Mouse (Mus musculus): ENCODE data around the gene Ccser1. TPM values are rescaled to one million over a fixed set of nuclear protein-coding genes. Genes with fewer than 3 reads are reported as not detected.

The Ccser1 gene
- polyA plus RNA-seq, 1 experiment from 2014 or later, result 6.9 TPM

GRCm38 (mm10) chr6:61292927-61293326 is 112.8 kb downstream of the Ccser1 start:
- Histone ChIP-seq H3K9ac (ENCODE audit: low read length) (no peak overlapping the region), H3K27ac (replicated peaks) (no peak overlapping the region), H3K36me3 (ENCODE audit: control insufficient read depth, insufficient read depth, low read length) (no peaks in the 10 kb centered on the region), H3K27me3 (ENCODE audit: control insufficient read depth, insufficient read depth, low read length) (no peaks in the 10 kb centered on the region), H3K4me2 (replicated peaks; ENCODE audit: low read depth) (no peak overlapping the region), H3K4me1 (replicated peaks; ENCODE audit: control insufficient read depth, insufficient read depth) (no peaks in the 10 kb centered on the region), H3K4me3 (ENCODE audit: low read depth, low read length) (no peak overlapping the region), H3K9me3 (ENCODE audit: control insufficient read depth, low read length) (no peaks in the 10 kb centered on the region)
- DNase-seq (ENCODE audit: low spot score), result no peak
- no peak for TF ChIP-seq EP300 (optimal IDR thresholded peaks at IDR 0.05)
- TF ChIP-seq CTCF (IDR thresholded peaks at IDR 0.05; ENCODE audit: low read depth), result no peak
- ATAC-seq (ENCODE audit: low FRiP score, low TSS enrichment), result no peak
- 64% methylated on average over 3 of the region's 3 CpGs for WGBS

GRCm38 (mm10) chr6:61295535-61295934 is 115.4 kb downstream of the Ccser1 start:
- H3K4me2 ChIP-seq (replicated peaks; ENCODE audit: low read depth), result no peak overlapping the region
- H3K27ac ChIP-seq (replicated peaks), result no peak overlapping the region
- WGBS, result 44% methylated on average over 4 of the region's 4 CpGs
- DNase-seq (ENCODE audit: low spot score) (no peak), ATAC-seq (ENCODE audit: low FRiP score, low TSS enrichment) (no peak)
- no peaks in the 10 kb centered on the region for H3K9me3 ChIP-seq (ENCODE audit: control insufficient read depth, low read length)
- no peaks in the 10 kb centered on the region for H3K4me1 ChIP-seq (replicated peaks; ENCODE audit: control insufficient read depth, insufficient read depth)
- no peak overlapping the region for H3K4me3 ChIP-seq (ENCODE audit: low read depth, low read length)
- H3K9ac ChIP-seq (ENCODE audit: low read length), result no peak overlapping the region
- no peaks in the 10 kb centered on the region for H3K36me3 ChIP-seq (ENCODE audit: control insufficient read depth, insufficient read depth, low read length)
- TF ChIP-seq EP300 (optimal IDR thresholded peaks at IDR 0.05), result no peak
- TF ChIP-seq CTCF (IDR thresholded peaks at IDR 0.05; ENCODE audit: low read depth), result no peak
- H3K27me3 ChIP-seq (ENCODE audit: control insufficient read depth, insufficient read depth, low read length), result no peaks in the 10 kb centered on the region

GRCm38 (mm10) chr6:61296188-61297037 is 116.3 kb downstream of the Ccser1 start:
- ATAC-seq (ENCODE audit: low FRiP score, low TSS enrichment) (no peak), DNase-seq (ENCODE audit: low spot score) (no peak)
- no peak overlapping the region for H3K27ac ChIP-seq (replicated peaks)
- no peak overlapping the region for H3K4me2 ChIP-seq (replicated peaks; ENCODE audit: low read depth)
- no peaks in the 10 kb centered on the region for H3K36me3 ChIP-seq (ENCODE audit: control insufficient read depth, insufficient read depth, low read length)
- 69% methylated on average over 6 of the region's 6 CpGs for WGBS
- no peaks in the 10 kb centered on the region for H3K4me1 ChIP-seq (replicated peaks; ENCODE audit: control insufficient read depth, insufficient read depth)
- no peak overlapping the region for H3K9ac ChIP-seq (ENCODE audit: low read length)
- no peaks in the 10 kb centered on the region for H3K9me3 ChIP-seq (ENCODE audit: control insufficient read depth, low read length)
- H3K4me3 ChIP-seq (ENCODE audit: low read depth, low read length), result no peak overlapping the region
- TF ChIP-seq CTCF (IDR thresholded peaks at IDR 0.05; ENCODE audit: low read depth) (no peak), EP300 (optimal IDR thresholded peaks at IDR 0.05) (no peak)
- no peaks in the 10 kb centered on the region for H3K27me3 ChIP-seq (ENCODE audit: control insufficient read depth, insufficient read depth, low read length)

DNA sequence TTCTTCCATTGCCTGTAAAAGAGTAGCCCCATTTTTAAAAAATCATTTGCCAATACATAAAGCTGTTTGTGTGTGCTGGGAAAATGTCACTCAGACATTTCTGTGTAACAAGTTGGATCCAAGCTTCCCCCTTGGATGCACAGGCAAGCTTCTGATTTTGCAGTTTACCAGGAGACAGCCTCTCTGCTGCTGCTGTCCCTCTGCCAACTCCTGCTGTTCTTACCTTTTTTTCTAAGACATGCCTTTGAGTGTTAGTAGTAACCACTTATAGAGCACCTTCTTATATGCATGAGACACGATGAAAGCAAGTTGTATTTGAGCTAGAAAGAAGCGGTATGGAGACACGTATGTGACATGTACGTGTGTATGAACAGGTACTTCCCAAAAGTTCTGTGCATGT is 120.3 kb downstream of the Ccser1 start:
- Histone ChIP-seq H3K9ac (ENCODE audit: low read length) (no peak overlapping the region), H3K27ac (replicated peaks) (no peak overlapping the region), H3K4me1 (replicated peaks; ENCODE audit: control insufficient read depth, insufficient read depth) (no peaks in the 10 kb centered on the region), H3K27me3 (ENCODE audit: control insufficient read depth, insufficient read depth, low read length) (no peaks in the 10 kb centered on the region), H3K36me3 (ENCODE audit: control insufficient read depth, insufficient read depth, low read length) (no peaks in the 10 kb centered on the region), H3K4me2 (replicated peaks; ENCODE audit: low read depth) (no peak overlapping the region), H3K9me3 (ENCODE audit: control insufficient read depth, low read length) (no peaks in the 10 kb centered on the region), H3K4me3 (ENCODE audit: low read depth, low read length) (no peak overlapping the region)
- ATAC-seq (ENCODE audit: low FRiP score, low TSS enrichment) (no peak), DNase-seq (ENCODE audit: low spot score) (no peak)
- WGBS, result 89% methylated on average over 4 of the region's 4 CpGs
- TF ChIP-seq EP300 (optimal IDR thresholded peaks at IDR 0.05) (no peak), CTCF (IDR thresholded peaks at IDR 0.05; ENCODE audit: low read depth) (no peak)

- DNase-seq (ENCODE audit: low spot score), result no peak
- H3K36me3 ChIP-seq (ENCODE audit: control insufficient read depth, insufficient read depth, low read length), result no peaks in the 10 kb centered on the region
- H3K4me2 ChIP-seq (replicated peaks; ENCODE audit: low read depth), result no peak overlapping the region
- no peak overlapping the region for H3K9ac ChIP-seq (ENCODE audit: low read length)
- H3K4me1 ChIP-seq (replicated peaks; ENCODE audit: control insufficient read depth, insufficient read depth), result no peaks in the 10 kb centered on the region
- 65% methylated on average over 7 of the region's 7 CpGs for WGBS
- TF ChIP-seq EP300 (optimal IDR thresholded peaks at IDR 0.05), result no peak
- TF ChIP-seq CTCF (IDR thresholded peaks at IDR 0.05; ENCODE audit: low read depth), result no peak
- no peak overlapping the region for H3K4me3 ChIP-seq (ENCODE audit: low read depth, low read length)
- no peaks in the 10 kb centered on the region for H3K27me3 ChIP-seq (ENCODE audit: control insufficient read depth, insufficient read depth, low read length)
- no peak for ATAC-seq (ENCODE audit: low FRiP score, low TSS enrichment)
- no peak overlapping the region for H3K27ac ChIP-seq (replicated peaks)
- no peaks in the 10 kb centered on the region for H3K9me3 ChIP-seq (ENCODE audit: control insufficient read depth, low read length)
Measured at GRCm38 (mm10) chr6:61300975-61301374, 120.9 kb downstream of the Ccser1 start.

GRCm38 (mm10) chr6:61301631-61302030 is 121.5 kb downstream of the Ccser1 start:
- Histone ChIP-seq H3K9me3 (ENCODE audit: control insufficient read depth, low read length) (no peaks in the 10 kb centered on the region), H3K9ac (ENCODE audit: low read length) (no peak overlapping the region), H3K27ac (replicated peaks) (no peak overlapping the region), H3K27me3 (ENCODE audit: control insufficient read depth, insufficient read depth, low read length) (no peaks in the 10 kb centered on the region), H3K4me2 (replicated peaks; ENCODE audit: low read depth) (no peak overlapping the region), H3K4me3 (ENCODE audit: low read depth, low read length) (no peak overlapping the region), H3K4me1 (replicated peaks; ENCODE audit: control insufficient read depth, insufficient read depth) (no peaks in the 10 kb centered on the region), H3K36me3 (ENCODE audit: control insufficient read depth, insufficient read depth, low read length) (no peaks in the 10 kb centered on the region)
- ATAC-seq (ENCODE audit: low FRiP score, low TSS enrichment) (no peak), DNase-seq (ENCODE audit: low spot score) (no peak)
- 17% methylated on average over 2 of the region's 2 CpGs for WGBS
- TF ChIP-seq CTCF (IDR thresholded peaks at IDR 0.05; ENCODE audit: low read depth) (peak; percentile 82), EP300 (optimal IDR thresholded peaks at IDR 0.05) (no peak)

Measured in stomach, postnatal 0 days (tissue).